Mouse (Mus musculus) stomach, postnatal 0 days (tissue): ENCODE measurements around the gene Mapk3. TPM values are rescaled to one million over a fixed set of nuclear protein-coding genes. Genes with fewer than 3 reads are reported as not detected.
A peak's percentile ranks its signal among the peaks of the same experiment; 100 is the strongest.

ENCODE experiments used
- ATAC-seq: fragments of 200-750 bp; cut with Nextera tagmentation; 2 replicates; pipeline ENCODE4 v1.8.0; 2017; ENCODE audit not compliant: low FRiP score, low TSS enrichment
- DNase-seq: peaks from one replicate; pipeline ENCODE4 v3.0.0-alpha.2; 2016; ENCODE audit warnings: low spot score
- H3K27ac ChIP-seq: fragments of 300-500 bp; sonication (generic); replicated peaks from 2 replicates; pipeline ENCODE4 v1.5.1; 2014; ENCODE audit warnings: mild to moderate bottlenecking, control low read depth
- H3K27me3 ChIP-seq: fragments of 300-500 bp; sonication (generic); 2 replicates; pipeline ENCODE4 v1.6.1; 2014; ENCODE audit warnings: low read length; ENCODE audit not compliant: control insufficient read depth, insufficient read depth
- H3K36me3 ChIP-seq: fragments of 300-500 bp; sonication (generic); 2 replicates; pipeline ENCODE4 v1.6.1; 2014; ENCODE audit warnings: low read length, mixed read lengths; ENCODE audit not compliant: control insufficient read depth, insufficient read depth
- H3K4me1 ChIP-seq: fragments of 300-500 bp; sonication (generic); replicated peaks from 2 replicates; pipeline ENCODE4 v1.6.1; 2014; ENCODE audit warnings: antibody characterized with exemption; ENCODE audit not compliant: control insufficient read depth, insufficient read depth
- H3K4me2 ChIP-seq: fragments of 300-500 bp; sonication (generic); replicated peaks from 2 replicates; pipeline ENCODE4 v1.6.1; 2014; ENCODE audit warnings: low read depth, mild to moderate bottlenecking, control low read depth, moderate library complexity
- H3K4me3 ChIP-seq: fragments of 300-500 bp; sonication (generic); 2 replicates; pipeline ENCODE4 v1.5.1; 2014; ENCODE audit warnings: low read depth, low read length, control low read depth
- H3K9ac ChIP-seq: fragments of 300-500 bp; sonication (generic); 2 replicates; pipeline ENCODE4 v1.6.1; 2014; ENCODE audit warnings: mild to moderate bottlenecking, low read length, control low read depth, mixed read lengths
- H3K9me3 ChIP-seq: fragments of 300-500 bp; sonication (generic); 2 replicates; pipeline ENCODE4 v1.6.1; 2016; ENCODE audit warnings: low read length; ENCODE audit not compliant: control insufficient read depth
- CTCF ChIP-seq: IDR thresholded peaks from 2 replicates; pipeline ENCODE4 v1.5.1; 2016; ENCODE audit warnings: antibody characterized with exemption, low read depth, mild to moderate bottlenecking, moderate library complexity
- EP300 ChIP-seq: optimal IDR thresholded peaks from 2 replicates; pipeline ENCODE3; 2016; ENCODE audit warnings: antibody characterized with exemption
- WGBS: fragments of 180-500 bp; shearing (Covaris S2); extraction: QIAGEN DNeasy Blood & Tissue Kit; methylation state at CpG from one replicate; pipeline ENCODE4 v1.1.7; 2014; 5-methylcytosine and 5-hydroxymethylcytosine counted together
- polyA plus RNA-seq: library from polyadenylated mRNA; unstranded; fragments of >200 nt; fragmentation: Nextera tagmentation; extraction: Ambion mirVana; gene quantifications from 2 replicates; pipeline ENCODE4 v1.2.1, GENCODE M21; 2015

Gene Mapk3
- polyA plus RNA-seq, 1 experiment from 2014 or later: 114 TPM

DNA sequence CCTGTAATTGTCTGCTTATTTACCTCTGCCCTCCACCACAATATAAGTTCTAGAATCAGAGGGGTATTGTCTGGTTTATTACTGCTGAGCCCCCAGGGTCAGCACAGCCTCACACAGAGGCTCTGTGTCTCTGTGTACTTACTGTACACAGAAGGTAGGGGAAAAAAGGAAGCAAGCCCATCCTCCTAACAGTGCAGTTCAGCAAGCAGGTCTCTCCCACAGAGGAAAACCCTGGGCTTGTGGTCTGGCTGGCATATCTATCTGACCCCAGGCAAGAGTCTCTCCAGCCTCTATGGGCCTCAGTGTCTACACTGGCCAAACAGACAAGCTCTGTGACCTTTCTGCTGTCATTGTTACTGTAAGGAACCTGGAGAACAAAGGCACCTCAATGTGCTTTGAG is 44.4 kb downstream of the Mapk3 start:
- DNase-seq: no peak
- H3K9ac ChIP-seq: no peak overlapping the region
- no peaks in the 10 kb centered on the region for H3K36me3 ChIP-seq

DNA sequence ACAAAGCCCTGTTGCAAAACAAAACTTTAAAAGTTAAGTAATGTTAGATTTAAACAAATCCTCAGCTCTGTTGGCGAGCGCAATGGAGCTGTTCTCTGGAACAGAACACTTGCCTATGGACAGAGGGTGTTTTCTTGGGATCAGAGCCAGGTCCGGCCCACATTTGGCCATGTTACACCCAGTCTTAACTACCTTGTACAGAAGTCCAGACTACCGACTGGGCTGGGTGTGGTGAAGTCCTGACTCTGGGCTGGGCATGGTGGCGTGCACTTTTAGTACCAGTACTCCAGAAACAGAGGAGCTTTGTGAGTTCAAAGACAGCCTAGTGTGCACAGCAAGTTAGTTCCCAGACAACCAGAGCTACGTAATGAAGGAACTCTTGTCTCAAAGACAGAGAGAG is 47.6 kb downstream of the Mapk3 start:
- no peaks in the 10 kb centered on the region for H3K27me3 ChIP-seq
- H3K4me1 ChIP-seq: 0 out of 2 replicates have a peak, but pooled peaks cover 4% of the 10 kb centered on the region
- no peak overlapping the region; the same call in 1 of the 2 replicates for H3K27ac ChIP-seq
- DNase-seq (peak; percentile 84), ATAC-seq (peak; percentile 74)
- no peak for TF ChIP-seq EP300
- no peak for TF ChIP-seq CTCF
- H3K4me2 ChIP-seq: no peak overlapping the region
- H3K9me3 ChIP-seq: no peaks in the 10 kb centered on the region
- H3K9ac ChIP-seq: no peak overlapping the region
- WGBS: 29% methylated on average over 6 of the region's 6 CpGs
- H3K4me3 ChIP-seq: no peak overlapping the region
- no peaks in the 10 kb centered on the region for H3K36me3 ChIP-seq

More for the DNA sequence above, 44.4 kb downstream of the Mapk3 start:
- Histone ChIP-seq H3K4me2 (no peak overlapping the region), H3K4me1 (peaks cover 4% of the 10 kb centered on the region; the same call in 1 of the 2 replicates), H3K27ac (no peak overlapping the region), H3K4me3 (no peak overlapping the region), H3K9me3 (no peaks in the 10 kb centered on the region), H3K27me3 (no peaks in the 10 kb centered on the region)
- TF ChIP-seq CTCF (no peak), EP300 (no peak)
- no peak for ATAC-seq

DNA sequence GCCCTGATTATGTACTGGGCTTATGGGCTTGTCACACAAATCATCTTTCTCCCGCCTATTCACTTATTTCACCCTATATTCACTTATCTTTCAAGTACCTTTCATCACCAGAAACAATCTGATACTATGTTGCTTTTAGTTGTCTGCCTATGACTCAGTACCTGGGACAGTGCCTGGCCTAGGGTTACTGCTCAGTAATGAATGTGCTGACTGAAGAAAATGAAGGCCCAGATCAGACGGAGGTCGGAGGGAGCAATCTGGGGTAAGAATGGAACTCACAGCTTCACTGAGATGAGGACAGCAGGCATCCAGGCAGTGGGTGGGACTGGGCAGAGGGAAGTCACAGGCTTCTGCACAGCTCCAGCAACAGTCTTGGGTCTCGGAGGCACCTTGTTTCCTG is 48.0 kb downstream of the Mapk3 start:
- 34% methylated on average over 4 of the region's 4 CpGs for WGBS
- H3K4me3 ChIP-seq: no peak overlapping the region
- peak overlapping the region; percentile 69; the same call in 1 of the 2 replicates for H3K4me2 ChIP-seq
- H3K27ac ChIP-seq: no peak overlapping the region; the same call in 1 of the 2 replicates
- no peak for DNase-seq
- H3K9me3 ChIP-seq: no peaks in the 10 kb centered on the region
- no peaks in the 10 kb centered on the region for H3K36me3 ChIP-seq
- TF ChIP-seq CTCF (no peak), EP300 (no peak)
- H3K9ac ChIP-seq: peak overlapping the region; percentile 60; the same call in 1 of the 2 replicates
- 0 out of 2 replicates have a peak, but pooled peaks cover 4% of the 10 kb centered on the region for H3K4me1 ChIP-seq
- ATAC-seq: no peak
- no peaks in the 10 kb centered on the region for H3K27me3 ChIP-seq

DNA sequence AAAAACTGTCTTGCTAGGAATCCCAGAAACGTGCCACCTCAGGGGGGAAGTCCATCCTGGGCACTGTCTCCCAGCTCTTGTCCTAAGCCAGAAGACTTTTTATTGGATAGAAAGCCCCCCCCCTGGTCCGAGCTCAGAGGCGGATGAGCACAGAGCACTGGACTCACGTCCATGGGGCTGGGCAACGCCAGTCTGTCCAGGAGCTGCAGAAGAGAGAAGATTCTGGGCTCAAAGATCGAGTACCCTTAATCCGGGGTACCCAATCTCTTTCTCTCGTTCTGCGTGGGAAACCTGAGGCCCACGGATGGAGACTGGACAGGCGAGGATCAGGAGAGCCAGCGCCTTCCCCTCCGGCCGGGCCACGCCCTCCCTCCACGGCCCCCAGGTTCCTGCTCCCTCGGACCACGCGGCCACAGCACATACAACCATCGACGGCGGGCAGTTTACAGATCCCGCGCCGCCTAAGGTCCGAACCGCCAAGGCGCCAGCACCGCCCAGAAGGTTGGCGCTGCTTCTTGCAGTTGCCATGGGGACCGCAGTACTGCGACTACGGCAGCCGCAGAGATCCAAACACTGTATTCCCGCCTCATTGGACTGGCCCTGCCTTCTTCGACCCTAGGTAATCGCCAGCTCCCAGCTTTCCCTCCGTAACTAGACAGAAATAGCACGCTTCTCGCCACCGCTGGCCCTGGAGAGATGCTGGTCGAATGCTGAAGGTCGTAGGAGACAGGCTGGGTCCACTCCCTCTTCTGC is 49.5 kb downstream of the Mapk3 start:
- WGBS: 0% methylated on average over 38 of the region's 43 CpGs
- H3K9me3 ChIP-seq: no peaks in the 10 kb centered on the region
- peak overlapping the region; percentile 41; the same call in 1 of the 2 replicates for H3K27ac ChIP-seq
- DNase-seq: peak; percentile 87
- 0 out of 2 replicates have a peak, but pooled peaks cover 4% of the 10 kb centered on the region for H3K4me1 ChIP-seq
- H3K4me3 ChIP-seq: peak overlapping the region; percentile 55
- H3K9ac ChIP-seq: peak overlapping the region; percentile 60
- TF ChIP-seq EP300: no peak
- TF ChIP-seq CTCF: peak; percentile 44
- ATAC-seq: peak; percentile 84
- H3K36me3 ChIP-seq: no peaks in the 10 kb centered on the region
- H3K27me3 ChIP-seq: no peaks in the 10 kb centered on the region
- peak overlapping the region; percentile 69 for H3K4me2 ChIP-seq

DNA sequence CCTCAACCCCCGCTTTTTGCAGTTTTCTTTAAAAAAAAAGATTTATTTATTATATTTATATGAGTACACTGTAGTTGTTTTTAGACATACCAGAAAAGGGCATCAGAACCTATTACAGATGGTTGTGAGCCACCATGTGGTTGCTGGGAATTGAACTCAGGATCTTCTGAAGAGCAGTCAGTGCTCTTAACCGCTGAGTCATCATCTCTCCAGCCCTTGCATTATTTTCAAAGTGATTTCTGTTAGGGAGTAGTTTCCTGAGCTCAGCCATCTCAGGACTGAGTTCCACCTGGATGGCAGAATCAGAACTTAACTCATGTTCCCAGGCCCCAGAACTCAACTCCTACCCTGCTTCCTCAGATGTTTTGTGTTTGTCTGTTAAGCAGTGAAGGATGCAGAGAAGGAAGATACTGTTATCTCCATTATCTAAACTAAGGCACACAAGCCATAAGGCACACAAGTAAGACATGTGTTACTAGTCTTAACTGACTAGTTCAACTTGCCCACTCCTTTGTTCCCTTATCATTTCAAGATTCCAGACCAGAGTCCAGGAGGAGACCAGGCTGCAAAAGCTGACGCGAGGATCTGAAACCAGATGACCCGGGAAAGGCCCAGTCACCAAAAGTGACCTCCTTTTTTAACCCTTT is 50.4 kb downstream of the Mapk3 start:
- WGBS: 40% methylated on average over 5 of the region's 5 CpGs
- Histone ChIP-seq H3K4me2 (no peak overlapping the region; the same call in 1 of the 2 replicates), H3K4me1 (0 out of 2 replicates have a peak, but pooled peaks cover 4% of the 10 kb centered on the region), H3K9ac (no peak overlapping the region), H3K27me3 (no peaks in the 10 kb centered on the region), H3K27ac (no peak overlapping the region), H3K9me3 (no peaks in the 10 kb centered on the region), H3K4me3 (no peak overlapping the region), H3K36me3 (no peaks in the 10 kb centered on the region)
- no peak for TF ChIP-seq CTCF
- TF ChIP-seq EP300: no peak
- DNase-seq (no peak), ATAC-seq (no peak)

Other genes with a start within 250 kb of the Mapk3 start
- 150 and 163 TPM in 2 replicates for gene Eif3c, start 193.2 kb upstream of the Mapk3 start, polyA plus RNA-seq
- gene Apobr, start 174.7 kb upstream of the Mapk3 start, polyA plus RNA-seq: 0.46 and 0.56 TPM in 2 replicates
- gene Cln3, start 173.8 kb upstream of the Mapk3 start, polyA plus RNA-seq: 17.2 and 17.7 TPM in 2 replicates
- gene Il27, start 164.7 kb upstream of the Mapk3 start, polyA plus RNA-seq: 0.10 and 0.13 TPM in 2 replicates
- 140 and 182 TPM in 2 replicates for gene Nupr1, start 128.7 kb upstream of the Mapk3 start, polyA plus RNA-seq
- 28.6 and 28.9 TPM in 2 replicates for gene Sgf29, start 110.3 kb upstream of the Mapk3 start, polyA plus RNA-seq
- 10.9 and 12.4 TPM in 2 replicates for gene Sult1a1, start 83.2 kb upstream of the Mapk3 start, polyA plus RNA-seq
- gene Bola2, start 64.2 kb upstream of the Mapk3 start, polyA plus RNA-seq: 92.3 and 93.4 TPM in 2 replicates
- 6.1 and 6.2 TPM in 2 replicates for gene Slx1b, start 63.8 kb upstream of the Mapk3 start, polyA plus RNA-seq
- gene Coro1a, start 51.8 kb upstream of the Mapk3 start, polyA plus RNA-seq: 15.7 and 16.9 TPM in 2 replicates
- gene Gdpd3, start 6.7 kb downstream of the Mapk3 start, polyA plus RNA-seq: 51.3 and 53.1 TPM in 2 replicates
- gene Ypel3, start 17.4 kb downstream of the Mapk3 start, polyA plus RNA-seq: 86.0 and 102 TPM in 2 replicates
- 0.08 and 0.18 TPM in 2 replicates for gene Tbx6, start 21.9 kb downstream of the Mapk3 start, polyA plus RNA-seq
- gene Ppp4c, start 32.9 kb downstream of the Mapk3 start, polyA plus RNA-seq: 118 and 122 TPM in 2 replicates
- gene Fam57b, start 38.1 kb downstream of the Mapk3 start, polyA plus RNA-seq: 0.57 and 0.59 TPM in 2 replicates
- not detected in 2 replicates for gene 4930451I11Rik, start 72.0 kb downstream of the Mapk3 start, polyA plus RNA-seq
- gene Doc2a, start 87.8 kb downstream of the Mapk3 start, polyA plus RNA-seq: 0.15 and 0.41 TPM in 2 replicates
- gene Hirip3, start 102.4 kb downstream of the Mapk3 start, polyA plus RNA-seq: 5.7 and 7.6 TPM in 2 replicates
- gene Ino80e, start 102.8 kb downstream of the Mapk3 start, polyA plus RNA-seq: 31.0 and 34.4 TPM in 2 replicates
- gene Taok2, start 125.1 kb downstream of the Mapk3 start, polyA plus RNA-seq: 13.9 TPM in 2 replicates
- 32.9 and 36.3 TPM in 2 replicates for gene Tmem219, start 163.3 kb downstream of the Mapk3 start, polyA plus RNA-seq
- gene Kctd13, start 169.3 kb downstream of the Mapk3 start, polyA plus RNA-seq: 9.7 and 10.2 TPM in 2 replicates
- gene Asphd1, start 190.0 kb downstream of the Mapk3 start, polyA plus RNA-seq: 0.28 and 0.40 TPM in 2 replicates
- gene Sez6l2, start 191.0 kb downstream of the Mapk3 start, polyA plus RNA-seq: 1.5 and 1.6 TPM in 2 replicates
- 79.3 and 80.4 TPM in 2 replicates for gene Cdipt, start 216.3 kb downstream of the Mapk3 start, polyA plus RNA-seq
- 1.5 and 1.7 TPM in 2 replicates for gene Cdiptos, start 216.5 kb downstream of the Mapk3 start, polyA plus RNA-seq